Mouse (Mus musculus): ENCODE data around the gene Tmem141. TPM values are rescaled to one million over a fixed set of nuclear protein-coding genes. Genes with fewer than 3 reads are reported as not detected.

Gene Tmem141
- polyA plus RNA-seq, 1 experiment from 2014 or later = 20.0 TPM

GRCm38 (mm10) chr2:25620386-25620785 lies 1.4 kb downstream of the Tmem141 start:
- no peak for ATAC-seq (replicated peaks; ENCODE audit: extremely low read depth, insufficient read depth, low FRiP score)
- Histone ChIP-seq H3K36me3 (ENCODE audit: control insufficient read depth, insufficient read depth) (no peaks in the 10 kb centered on the region), H3K4me3 (ENCODE audit: low read length) (no peak overlapping the region), H3K9ac (ENCODE audit: low read length) (no peak overlapping the region), H3K4me1 (ENCODE audit: control insufficient read depth, insufficient read depth, low read length) (peaks cover 11% of the 10 kb centered on the region), H3K9me3 (replicated peaks; ENCODE audit: control insufficient read depth, low read length) (no peaks in the 10 kb centered on the region), H3K4me2 (ENCODE audit: low read depth, low read length) (no peak overlapping the region), H3K27me3 (ENCODE audit: control insufficient read depth, insufficient read depth, low read length) (peaks cover 30% of the 10 kb centered on the region), H3K27ac (ENCODE audit: low read length) (no peak overlapping the region)
- WGBS = 77% methylated on average over 6 of the region's 6 CpGs

DNA sequence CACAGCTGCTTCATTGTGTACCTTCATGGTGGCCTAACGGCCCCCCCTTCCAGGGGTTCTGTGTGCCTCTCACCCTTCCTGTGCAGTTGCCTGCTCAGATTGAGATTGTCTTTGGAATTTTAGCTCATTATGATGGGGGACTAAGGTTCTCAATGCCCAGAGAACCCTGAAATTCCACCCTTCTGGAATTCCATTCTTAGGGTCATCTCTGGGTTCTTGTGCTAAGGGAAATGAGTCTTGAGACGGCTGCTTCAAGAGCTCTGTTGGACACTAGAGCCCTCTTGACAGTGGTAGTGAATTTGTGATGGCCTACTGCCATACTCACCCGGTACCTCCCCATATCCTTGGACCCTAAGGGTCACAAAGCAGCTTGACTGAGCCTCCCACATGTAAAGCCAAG lies 4.2 kb downstream of the Tmem141 start, which contains the start of gene Ccdc183:
TSS of gene Ccdc183 (minus strand) at position 101 of the 400 bp plus-strand sequence.
- Histone ChIP-seq H3K36me3 (ENCODE audit: control insufficient read depth, insufficient read depth) (no peaks in the 10 kb centered on the region), H3K4me1 (ENCODE audit: control insufficient read depth, insufficient read depth, low read length) (peaks cover 11% of the 10 kb centered on the region), H3K9ac (ENCODE audit: low read length) (no peak within 1 kb of the TSS), H3K4me3 (ENCODE audit: low read length) (no peak within 1 kb of the TSS), H3K27ac (ENCODE audit: low read length) (no peak within 1 kb of the TSS), H3K9me3 (replicated peaks; ENCODE audit: control insufficient read depth, low read length) (no peaks in the 10 kb centered on the region), H3K27me3 (ENCODE audit: control insufficient read depth, insufficient read depth, low read length) (peaks cover 45% of the 10 kb centered on the region), H3K4me2 (ENCODE audit: low read depth, low read length) (no peak within 1 kb of the TSS)
- no peak for ATAC-seq (replicated peaks; ENCODE audit: extremely low read depth, insufficient read depth, low FRiP score)
- WGBS = 68% methylated on average over 3 of the region's 3 CpGs

DNA sequence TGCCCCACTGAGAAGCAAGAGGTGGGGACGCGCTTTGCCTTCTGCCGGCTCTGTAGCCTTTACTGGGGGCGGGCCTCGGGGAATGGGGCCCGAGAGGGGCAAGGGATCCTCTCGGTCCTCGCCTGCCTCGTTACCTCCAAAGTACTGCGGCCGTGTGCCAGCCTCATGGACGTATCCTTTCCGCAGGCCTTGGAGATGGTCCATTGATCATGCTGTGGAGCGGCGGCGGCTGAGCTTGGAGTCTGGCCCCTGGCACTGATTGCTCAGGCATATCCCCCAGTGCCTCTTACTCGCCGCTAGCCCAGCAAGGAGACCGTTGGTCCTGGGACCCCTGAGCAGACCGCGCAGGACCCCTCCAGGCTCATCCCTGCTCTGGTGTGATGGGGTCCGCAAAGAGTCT lies 5.4 kb downstream of the Tmem141 start:
- H3K27me3 ChIP-seq (ENCODE audit: control insufficient read depth, insufficient read depth, low read length) = peaks cover 45% of the 10 kb centered on the region
- H3K27ac ChIP-seq (ENCODE audit: low read length) = no peak overlapping the region
- peak overlapping the region; percentile 28; the same call in 1 of the 2 replicates for H3K9ac ChIP-seq (ENCODE audit: low read length)
- H3K4me1 ChIP-seq (ENCODE audit: control insufficient read depth, insufficient read depth, low read length) = peaks cover 8% of the 10 kb centered on the region
- H3K4me2 ChIP-seq (ENCODE audit: low read depth, low read length) = peak overlapping the region; percentile 13; the same call in 1 of the 2 replicates
- H3K4me3 ChIP-seq (ENCODE audit: low read length) = peak overlapping the region; percentile 25
- no peaks in the 10 kb centered on the region for H3K36me3 ChIP-seq (ENCODE audit: control insufficient read depth, insufficient read depth)
- H3K9me3 ChIP-seq (replicated peaks; ENCODE audit: control insufficient read depth, low read length) = no peaks in the 10 kb centered on the region
- WGBS = 15% methylated on average over 22 of the region's 22 CpGs
- no peak for ATAC-seq (replicated peaks; ENCODE audit: extremely low read depth, insufficient read depth, low FRiP score)

GRCm38 (mm10) chr2:25608671-25609070 lies 13.1 kb downstream of the Tmem141 start:
- Histone ChIP-seq H3K4me3 (ENCODE audit: low read length) (peak overlapping the region; percentile 78), H3K4me1 (ENCODE audit: control insufficient read depth, insufficient read depth, low read length) (peaks cover 15% of the 10 kb centered on the region), H3K9me3 (replicated peaks; ENCODE audit: control insufficient read depth, low read length) (no peaks in the 10 kb centered on the region), H3K9ac (ENCODE audit: low read length) (peak overlapping the region; percentile 99), H3K4me2 (ENCODE audit: low read depth, low read length) (peak overlapping the region; percentile 64), H3K27ac (ENCODE audit: low read length) (peak overlapping the region; percentile 93), H3K36me3 (ENCODE audit: control insufficient read depth, insufficient read depth) (no peaks in the 10 kb centered on the region), H3K27me3 (ENCODE audit: control insufficient read depth, insufficient read depth, low read length) (no peaks in the 10 kb centered on the region)
- ATAC-seq (replicated peaks; ENCODE audit: extremely low read depth, insufficient read depth, low FRiP score) = no peak
- 62% methylated on average over 10 of the region's 10 CpGs for WGBS

GRCm38 (mm10) chr2:25607761-25608622 lies 13.8 kb downstream of the Tmem141 start, which contains the start of gene Rabl6:
Rabl6 (minus strand) TSS chr2:25608521.
- H3K4me3 ChIP-seq (ENCODE audit: low read length) = peak within 1 kb of the TSS; percentile 78

GRCm38 (mm10) chr2:25602526-25602925 lies 19.3 kb downstream of the Tmem141 start:
- Histone ChIP-seq H3K9ac (ENCODE audit: low read length) (no peak overlapping the region), H3K4me3 (ENCODE audit: low read length) (no peak overlapping the region), H3K4me1 (ENCODE audit: control insufficient read depth, insufficient read depth, low read length) (peaks cover 21% of the 10 kb centered on the region), H3K27ac (ENCODE audit: low read length) (no peak overlapping the region), H3K27me3 (ENCODE audit: control insufficient read depth, insufficient read depth, low read length) (no peaks in the 10 kb centered on the region), H3K4me2 (ENCODE audit: low read depth, low read length) (no peak overlapping the region), H3K9me3 (replicated peaks; ENCODE audit: control insufficient read depth, low read length) (no peaks in the 10 kb centered on the region), H3K36me3 (ENCODE audit: control insufficient read depth, insufficient read depth) (peaks cover 43% of the 10 kb centered on the region)
- WGBS = 91% methylated on average over 5 of the region's 5 CpGs
- ATAC-seq (replicated peaks; ENCODE audit: extremely low read depth, insufficient read depth, low FRiP score) = no peak

More at GRCm38 (mm10) chr2:25607761-25608622, 13.8 kb downstream of the Tmem141 start, which contains the start of gene Rabl6:
- H3K9me3 ChIP-seq (replicated peaks; ENCODE audit: control insufficient read depth, low read length) = no peaks in the 10 kb centered on the region
- H3K27me3 ChIP-seq (ENCODE audit: control insufficient read depth, insufficient read depth, low read length) = no peaks in the 10 kb centered on the region
- under 1% methylated on average over 80 of the region's 80 CpGs for WGBS
- H3K27ac ChIP-seq (ENCODE audit: low read length) = peak within 1 kb of the TSS; percentile 93
- H3K36me3 ChIP-seq (ENCODE audit: control insufficient read depth, insufficient read depth) = no peaks in the 10 kb centered on the region
- H3K4me2 ChIP-seq (ENCODE audit: low read depth, low read length) = peak within 1 kb of the TSS; percentile 80
- ATAC-seq (replicated peaks; ENCODE audit: extremely low read depth, insufficient read depth, low FRiP score) = peak; percentile 91
- peak within 1 kb of the TSS; percentile 99 for H3K9ac ChIP-seq (ENCODE audit: low read length)
- peaks cover 15% of the 10 kb centered on the region for H3K4me1 ChIP-seq (ENCODE audit: control insufficient read depth, insufficient read depth, low read length)

DNA sequence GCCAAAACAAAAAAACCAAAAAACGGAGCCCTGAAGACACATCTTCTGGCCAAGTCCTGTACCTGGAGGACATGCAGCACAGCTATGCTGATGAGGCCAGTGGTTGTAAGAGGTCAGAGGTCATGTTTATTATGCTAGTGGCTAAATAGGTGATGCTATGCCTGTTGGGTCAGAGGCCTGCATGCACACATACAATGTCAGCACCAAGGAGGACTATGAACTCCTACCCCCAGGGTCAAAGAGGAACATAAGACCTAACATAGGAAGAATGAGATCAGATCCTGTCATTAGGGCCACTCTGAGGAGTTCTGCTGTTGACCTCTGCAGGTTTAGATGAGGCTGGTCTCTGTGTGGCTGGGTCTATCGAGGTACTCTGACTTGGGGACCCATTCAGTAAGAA lies 21.8 kb downstream of the Tmem141 start:
- no peak overlapping the region for H3K4me2 ChIP-seq (ENCODE audit: low read depth, low read length)
- no peak overlapping the region for H3K4me3 ChIP-seq (ENCODE audit: low read length)
- peaks cover 58% of the 10 kb centered on the region for H3K36me3 ChIP-seq (ENCODE audit: control insufficient read depth, insufficient read depth)
- ATAC-seq (replicated peaks; ENCODE audit: extremely low read depth, insufficient read depth, low FRiP score) = no peak
- no peaks in the 10 kb centered on the region for H3K9me3 ChIP-seq (replicated peaks; ENCODE audit: control insufficient read depth, low read length)
- 85% methylated on average over 2 of the region's 2 CpGs for WGBS
- peaks cover 12% of the 10 kb centered on the region for H3K4me1 ChIP-seq (ENCODE audit: control insufficient read depth, insufficient read depth, low read length)
- no peak overlapping the region for H3K27ac ChIP-seq (ENCODE audit: low read length)
- H3K27me3 ChIP-seq (ENCODE audit: control insufficient read depth, insufficient read depth, low read length) = no peaks in the 10 kb centered on the region
- H3K9ac ChIP-seq (ENCODE audit: low read length) = no peak overlapping the region

- no peak overlapping the region for H3K27ac ChIP-seq (ENCODE audit: low read length)
- peaks cover 63% of the 10 kb centered on the region for H3K36me3 ChIP-seq (ENCODE audit: control insufficient read depth, insufficient read depth)
- no peak overlapping the region for H3K4me2 ChIP-seq (ENCODE audit: low read depth, low read length)
- WGBS = 92% methylated on average over 1 of the region's 1 CpGs
- H3K9ac ChIP-seq (ENCODE audit: low read length) = no peak overlapping the region
- peaks cover 12% of the 10 kb centered on the region for H3K4me1 ChIP-seq (ENCODE audit: control insufficient read depth, insufficient read depth, low read length)
- H3K4me3 ChIP-seq (ENCODE audit: low read length) = no peak overlapping the region
- H3K27me3 ChIP-seq (ENCODE audit: control insufficient read depth, insufficient read depth, low read length) = no peaks in the 10 kb centered on the region
- no peak for ATAC-seq (replicated peaks; ENCODE audit: extremely low read depth, insufficient read depth, low FRiP score)
- no peaks in the 10 kb centered on the region for H3K9me3 ChIP-seq (replicated peaks; ENCODE audit: control insufficient read depth, low read length)
Measured at GRCm38 (mm10) chr2:25598749-25599148, 23.1 kb downstream of the Tmem141 start.
